Mouse (Mus musculus) limb, embryonic 13.5 days (tissue): ENCODE results near the gene Ikbip. TPM values are rescaled to one million over a fixed set of nuclear protein-coding genes. Genes with fewer than 3 reads are reported as not detected.

Source experiments
- ATAC-seq: fragments of 200-750 bp; cut with Nextera tagmentation; 2 replicates; pipeline ENCODE4 v1.8.0; 2017; ENCODE audit warnings: low read depth, moderate number of reproducible peaks, moderate TSS enrichment; ENCODE audit not compliant: low FRiP score
- H3K27ac ChIP-seq: fragments of 300-500 bp; sonication (generic); 2 replicates; pipeline ENCODE4 v1.5.1; 2015; ENCODE audit warnings: inconsistent platforms, mild to moderate bottlenecking, moderate library complexity
- H3K27me3 ChIP-seq: fragments of 300-500 bp; sonication (generic); 2 replicates; pipeline ENCODE4 v1.6.1; 2015; ENCODE audit warnings: mild to moderate bottlenecking, inconsistent platforms
- H3K36me3 ChIP-seq: fragments of 300-500 bp; sonication (generic); 2 replicates; pipeline ENCODE4 v1.6.1; 2015; ENCODE audit warnings: inconsistent platforms, mild to moderate bottlenecking, moderate library complexity
- H3K4me1 ChIP-seq: fragments of 300-500 bp; sonication (generic); 2 replicates; pipeline ENCODE4 v1.6.1; 2015; ENCODE audit warnings: inconsistent platforms
- H3K4me2 ChIP-seq: fragments of 300-500 bp; sonication (generic); replicated peaks from 2 replicates; pipeline ENCODE4 v1.6.1; 2015; ENCODE audit warnings: inconsistent platforms, mild to moderate bottlenecking, moderate library complexity
- H3K4me3 ChIP-seq: fragments of 300-500 bp; sonication (generic); 2 replicates; pipeline ENCODE4 v1.5.1; 2015; ENCODE audit warnings: moderate library complexity, mild to moderate bottlenecking, inconsistent platforms
- H3K9ac ChIP-seq: fragments of 300-500 bp; sonication (generic); 2 replicates; pipeline ENCODE4 v1.6.1; 2015; ENCODE audit warnings: mild to moderate bottlenecking, inconsistent platforms
- H3K9me3 ChIP-seq: fragments of 300-500 bp; sonication (generic); 2 replicates; pipeline ENCODE4 v1.6.1; 2016; ENCODE audit warnings: inconsistent platforms
- WGBS: fragments of 180-500 bp; shearing (Covaris S2); methylation state at CpG from one replicate; pipeline ENCODE4 v1.1.7; 2015; 5-methylcytosine and 5-hydroxymethylcytosine counted together
- polyA plus RNA-seq: library from polyadenylated mRNA; unstranded; fragments of >200 nt; fragmentation: Nextera tagmentation; extraction: Ambion mirVana; gene quantifications from 2 replicates; pipeline ENCODE4 v1.2.1, GENCODE M21; 2015

The Ikbip gene
- polyA plus RNA-seq, 1 experiment from 2014 or later, result 70.6 TPM

DNA sequence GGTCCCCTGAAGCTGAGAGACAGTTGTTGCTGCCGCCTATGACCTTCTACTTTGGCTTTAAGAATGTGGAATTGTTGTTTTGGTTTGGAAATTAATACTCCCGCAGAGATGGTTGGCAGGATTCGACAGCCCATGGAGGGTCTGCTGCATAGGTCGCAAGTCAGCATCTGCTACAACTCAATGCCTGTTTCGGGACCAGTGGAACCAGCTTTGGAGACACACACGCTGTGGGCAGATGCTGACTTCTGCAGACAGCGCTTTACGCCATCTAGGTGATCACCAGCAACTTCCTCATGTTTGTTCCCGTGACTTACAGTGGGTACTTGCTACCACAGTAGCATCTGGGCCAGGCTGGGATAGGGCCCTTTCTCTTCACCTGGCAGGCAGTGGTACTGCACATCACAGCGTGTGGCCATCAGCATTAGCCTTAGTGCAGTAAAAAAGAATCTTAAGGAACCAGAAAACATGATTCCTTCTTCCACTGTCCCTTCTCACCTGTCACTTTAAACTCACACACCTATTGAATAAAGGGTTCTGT, 60.0 kb downstream of the Ikbip start:
- no peak overlapping the region for H3K9ac ChIP-seq
- peaks cover 26% of the 10 kb centered on the region for H3K36me3 ChIP-seq
- no peak for ATAC-seq
- no peaks in the 10 kb centered on the region for H3K27me3 ChIP-seq
- 64% methylated on average over 10 of the region's 10 CpGs for WGBS
- no peaks in the 10 kb centered on the region for H3K9me3 ChIP-seq
- no peak overlapping the region for H3K4me2 ChIP-seq
- no peaks in the 10 kb centered on the region for H3K4me1 ChIP-seq
- H3K27ac ChIP-seq, result no peak overlapping the region; the same call in 1 of the 2 replicates
- no peak overlapping the region for H3K4me3 ChIP-seq

GRCm38 (mm10) chr10:91143313-91144230, 60.8 kb downstream of the Ikbip start:
- Histone ChIP-seq H3K9me3 (no peaks in the 10 kb centered on the region), H3K27me3 (no peaks in the 10 kb centered on the region), H3K36me3 (peaks cover 30% of the 10 kb centered on the region), H3K4me3 (no peak overlapping the region), H3K4me2 (no peak overlapping the region), H3K9ac (no peak overlapping the region), H3K27ac (no peak overlapping the region; the same call in 1 of the 2 replicates), H3K4me1 (no peaks in the 10 kb centered on the region)
- ATAC-seq, result no peak
- 72% methylated on average over 18 of the region's 18 CpGs for WGBS

- no peak for ATAC-seq
- no peaks in the 10 kb centered on the region for H3K9me3 ChIP-seq
- no peaks in the 10 kb centered on the region for H3K4me1 ChIP-seq
- H3K4me3 ChIP-seq, result no peak overlapping the region
- 97% methylated on average over 7 of the region's 7 CpGs for WGBS
- H3K27me3 ChIP-seq, result no peaks in the 10 kb centered on the region
- no peak overlapping the region for H3K9ac ChIP-seq
- H3K27ac ChIP-seq, result no peak overlapping the region
- no peak overlapping the region for H3K4me2 ChIP-seq
- H3K36me3 ChIP-seq, result peaks cover 48% of the 10 kb centered on the region
Measured at GRCm38 (mm10) chr10:91145413-91145812, 62.7 kb downstream of the Ikbip start.

Other genes with a start within 250 kb of the Ikbip start
- gene Apaf1, start 170 bp upstream of the Ikbip start, polyA plus RNA-seq, result 29.5 and 31.8 TPM in 2 replicates
- gene Slc25a3, start 41.1 kb downstream of the Ikbip start, polyA plus RNA-seq, result 447 and 448 TPM in 2 replicates
- gene Tmpo, start 98.4 kb downstream of the Ikbip start, polyA plus RNA-seq, result 273 and 275 TPM in 2 replicates